In the genomic region with DNA sequence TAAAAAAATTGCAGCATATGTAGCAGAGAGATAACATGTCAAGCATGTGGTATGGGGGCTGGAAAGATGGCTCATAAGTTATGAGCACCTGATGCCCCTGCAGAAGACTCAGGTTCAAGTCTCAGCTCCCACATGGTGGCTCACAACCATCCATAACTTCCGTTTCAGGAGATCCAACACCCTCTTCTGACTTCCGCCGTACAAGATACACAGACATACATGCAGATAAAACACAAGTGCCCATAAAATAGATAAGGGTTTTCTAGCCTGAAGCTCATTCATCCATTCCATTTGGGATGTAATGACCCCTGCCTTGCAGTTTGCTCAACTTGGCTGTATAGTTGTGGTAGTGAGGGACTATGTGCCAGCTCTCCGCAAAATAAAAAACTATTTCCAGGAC, we compare ENCODE assay signal across 16 mouse cellular contexts.
"Had no signal": no experiment of that assay in that cellular context is flagged by ENCODE, and none has a peak within 500 bp of the region (broad histone marks: within the 10 kb centered on the region; RNA-seq: fewer than 3 reads in every experiment).

No protein-coding gene starts in this region.

- H3K9me3 ChIP-seq: neural tube, embryonic 13.5 days; neural tube, embryonic 15.5 days had no signal

- H3K9ac ChIP-seq: neural tube, embryonic 13.5 days; neural tube, embryonic 15.5 days; stomach, embryonic 15.5 days had no signal

- H3K4me1 ChIP-seq: neural tube, embryonic 13.5 days; neural tube, embryonic 15.5 days had no signal

- DNase-seq: retina, postnatal 1 day; right cerebral cortex, adult 18-20 months; right cerebral cortex, postnatal 14 days; right cerebral cortex, postnatal 25 days; right cerebral cortex, postnatal 4 days; spleen, adult 18-20 months; thymus, adult 18-20 months; thymus, adult 2 months; thymus, postnatal 14 days; thymus, postnatal 25 days; thymus, postnatal 36 days; thymus, postnatal 4 days had no signal

- H3K36me3 ChIP-seq: neural tube, embryonic 13.5 days; neural tube, embryonic 15.5 days; stomach, embryonic 15.5 days had no signal

- H3K27ac ChIP-seq: neural tube, embryonic 13.5 days; neural tube, embryonic 15.5 days; stomach, embryonic 15.5 days; stomach, postnatal 0 days had no signal

- H3K27me3 ChIP-seq: neural tube, embryonic 13.5 days; neural tube, embryonic 15.5 days; stomach, embryonic 15.5 days had no signal

- H3K4me3 ChIP-seq: neural tube, embryonic 13.5 days; neural tube, embryonic 15.5 days; stomach, embryonic 15.5 days had no signal

- H3K4me2 ChIP-seq: neural tube, embryonic 13.5 days; neural tube, embryonic 15.5 days; stomach, embryonic 15.5 days had no signal
